Mouse (Mus musculus) intestine, embryonic 16.5 days (tissue): ENCODE measurements around the gene Ets1. TPM values are rescaled to one million over a fixed set of nuclear protein-coding genes. Genes with fewer than 3 reads are reported as not detected.

Experiments
- ATAC-seq: fragments of 200-750 bp; cut with Nextera tagmentation; 2 replicates; pipeline ENCODE4 v1.8.0; 2017; ENCODE audit warnings: moderate TSS enrichment, moderate library complexity
- H3K27ac ChIP-seq: fragments of 300-500 bp; sonication (generic); 2 replicates; pipeline ENCODE4 v1.5.1; 2014; ENCODE audit warnings: mild to moderate bottlenecking, low read length
- H3K27me3 ChIP-seq: fragments of 300-500 bp; sonication (generic); replicated peaks from 2 replicates; pipeline ENCODE4 v1.6.1; 2014; ENCODE audit warnings: low read length, control low read depth, mixed read lengths; ENCODE audit not compliant: control insufficient read depth, insufficient read depth
- H3K36me3 ChIP-seq: fragments of 300-500 bp; sonication (generic); 2 replicates; pipeline ENCODE4 v1.6.1; 2014; ENCODE audit warnings: low read length, control low read depth; ENCODE audit not compliant: control insufficient read depth, insufficient read depth
- H3K4me1 ChIP-seq: fragments of 300-500 bp; sonication (generic); 2 replicates; pipeline ENCODE4 v1.6.1; 2014; ENCODE audit warnings: low read length, control low read depth, mixed read lengths; ENCODE audit not compliant: control insufficient read depth, insufficient read depth
- H3K4me2 ChIP-seq: fragments of 300-500 bp; sonication (generic); 2 replicates; pipeline ENCODE4 v1.6.1; 2014; ENCODE audit warnings: low read depth, low read length, control low read depth
- H3K4me3 ChIP-seq: fragments of 300-500 bp; sonication (generic); 2 replicates; pipeline ENCODE4 v1.5.1; 2014; ENCODE audit warnings: mild to moderate bottlenecking, low read length
- H3K9ac ChIP-seq: fragments of 300-500 bp; sonication (generic); 2 replicates; pipeline ENCODE4 v1.6.1; 2014; ENCODE audit warnings: low read depth, low read length
- H3K9me3 ChIP-seq: fragments of 300-500 bp; sonication (generic); 2 replicates; pipeline ENCODE4 v1.6.1; 2016; ENCODE audit warnings: low read length, control low read depth; ENCODE audit not compliant: control insufficient read depth
- WGBS: fragments of 180-500 bp; shearing (Covaris S2); extraction: QIAGEN DNeasy Blood & Tissue Kit; methylation state at CpG from one replicate; pipeline ENCODE4 v1.1.7; 2014; 5-methylcytosine and 5-hydroxymethylcytosine counted together
- polyA plus RNA-seq: library from polyadenylated mRNA; unstranded; fragments of >200 nt; fragmentation: Nextera tagmentation; extraction: Ambion mirVana; gene quantifications from 2 replicates; pipeline ENCODE4 v1.2.1, GENCODE M21; 2015

The Ets1 gene
- polyA plus RNA-seq, 1 experiment from 2014 or later = 33.0 TPM

DNA sequence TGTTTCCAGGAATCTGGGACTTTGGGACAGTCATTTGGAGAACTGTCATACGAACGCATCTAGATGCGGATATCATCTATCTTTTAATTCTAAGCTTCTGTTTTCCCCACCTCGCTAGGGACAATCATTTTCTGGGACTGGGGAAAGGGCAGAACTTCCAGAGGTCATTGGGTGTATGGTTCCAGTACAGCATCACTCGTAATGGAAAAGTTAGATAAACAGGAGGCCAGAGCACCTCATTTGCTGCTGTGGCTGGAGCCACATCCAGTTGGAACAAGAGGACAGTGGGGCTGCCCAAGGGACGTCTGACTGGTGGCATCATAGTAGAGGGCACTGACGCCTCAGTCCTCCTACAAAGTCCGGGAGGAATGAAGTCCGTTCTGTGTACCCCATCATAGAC is 21.8 kb upstream of the Ets1 start:
- H3K27me3 ChIP-seq = no peaks in the 10 kb centered on the region
- no peak overlapping the region for H3K4me3 ChIP-seq
- H3K9me3 ChIP-seq = no peaks in the 10 kb centered on the region
- no peak for ATAC-seq
- H3K36me3 ChIP-seq = no peaks in the 10 kb centered on the region
- H3K4me1 ChIP-seq = 0 out of 2 replicates have a peak, but pooled peaks cover 4% of the 10 kb centered on the region
- WGBS = 90% methylated on average over 9 of the region's 9 CpGs
- H3K9ac ChIP-seq = no peak overlapping the region
- no peak overlapping the region for H3K4me2 ChIP-seq
- no peak overlapping the region for H3K27ac ChIP-seq

DNA sequence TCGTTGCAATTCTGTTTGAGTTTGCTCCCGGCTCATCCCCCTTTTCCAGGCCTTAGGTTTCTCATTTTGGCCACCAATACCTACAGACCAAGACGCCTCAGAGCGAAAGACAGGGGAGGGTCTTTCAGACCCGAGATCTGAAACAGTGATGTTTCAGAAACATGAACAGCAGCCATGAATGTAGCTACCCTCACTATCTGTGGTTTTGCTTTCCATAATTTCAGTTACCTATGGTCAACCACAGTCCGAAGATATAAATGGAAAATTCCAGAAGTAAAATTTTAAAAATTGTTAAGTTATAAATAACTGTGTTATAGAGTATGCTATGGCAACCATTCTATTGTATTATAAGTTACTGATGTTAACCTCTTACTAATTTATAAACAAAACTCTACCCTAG is 20.6 kb upstream of the Ets1 start:
- H3K27ac ChIP-seq = no peak overlapping the region
- 86% methylated on average over 6 of the region's 6 CpGs for WGBS
- no peak for ATAC-seq
- H3K4me1 ChIP-seq = 0 out of 2 replicates have a peak, but pooled peaks cover 4% of the 10 kb centered on the region
- H3K4me2 ChIP-seq = no peak overlapping the region
- H3K36me3 ChIP-seq = no peaks in the 10 kb centered on the region
- H3K9ac ChIP-seq = no peak overlapping the region
- H3K9me3 ChIP-seq = no peaks in the 10 kb centered on the region
- no peaks in the 10 kb centered on the region for H3K27me3 ChIP-seq
- no peak overlapping the region for H3K4me3 ChIP-seq

DNA sequence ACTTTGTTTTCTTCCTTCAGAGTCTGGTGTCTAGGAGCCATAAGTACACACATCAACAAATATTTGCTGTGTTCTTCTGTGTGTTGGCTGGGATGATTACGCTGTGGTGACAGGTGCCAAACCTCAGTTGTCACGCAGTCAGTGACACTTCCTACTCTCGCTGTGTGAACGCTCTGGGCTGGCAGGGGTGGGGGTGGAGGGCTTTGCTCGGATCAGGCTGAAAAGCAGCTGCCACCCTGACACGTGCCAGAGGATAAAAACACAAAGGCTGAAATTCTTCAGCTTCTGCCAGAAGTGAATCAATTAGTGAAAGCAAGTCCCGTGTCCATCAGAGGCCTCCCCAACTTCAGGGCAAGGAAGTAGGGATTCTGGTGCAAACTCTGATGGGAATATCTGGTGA is 20.0 kb upstream of the Ets1 start:
- H3K27ac ChIP-seq = no peak overlapping the region
- H3K27me3 ChIP-seq = no peaks in the 10 kb centered on the region
- H3K4me3 ChIP-seq = no peak overlapping the region
- H3K9me3 ChIP-seq = no peaks in the 10 kb centered on the region
- WGBS = 37% methylated on average over 7 of the region's 7 CpGs
- no peaks in the 10 kb centered on the region for H3K36me3 ChIP-seq
- no peak for ATAC-seq
- H3K9ac ChIP-seq = no peak overlapping the region
- no peak overlapping the region for H3K4me2 ChIP-seq
- H3K4me1 ChIP-seq = 0 out of 2 replicates have a peak, but pooled peaks cover 4% of the 10 kb centered on the region

DNA sequence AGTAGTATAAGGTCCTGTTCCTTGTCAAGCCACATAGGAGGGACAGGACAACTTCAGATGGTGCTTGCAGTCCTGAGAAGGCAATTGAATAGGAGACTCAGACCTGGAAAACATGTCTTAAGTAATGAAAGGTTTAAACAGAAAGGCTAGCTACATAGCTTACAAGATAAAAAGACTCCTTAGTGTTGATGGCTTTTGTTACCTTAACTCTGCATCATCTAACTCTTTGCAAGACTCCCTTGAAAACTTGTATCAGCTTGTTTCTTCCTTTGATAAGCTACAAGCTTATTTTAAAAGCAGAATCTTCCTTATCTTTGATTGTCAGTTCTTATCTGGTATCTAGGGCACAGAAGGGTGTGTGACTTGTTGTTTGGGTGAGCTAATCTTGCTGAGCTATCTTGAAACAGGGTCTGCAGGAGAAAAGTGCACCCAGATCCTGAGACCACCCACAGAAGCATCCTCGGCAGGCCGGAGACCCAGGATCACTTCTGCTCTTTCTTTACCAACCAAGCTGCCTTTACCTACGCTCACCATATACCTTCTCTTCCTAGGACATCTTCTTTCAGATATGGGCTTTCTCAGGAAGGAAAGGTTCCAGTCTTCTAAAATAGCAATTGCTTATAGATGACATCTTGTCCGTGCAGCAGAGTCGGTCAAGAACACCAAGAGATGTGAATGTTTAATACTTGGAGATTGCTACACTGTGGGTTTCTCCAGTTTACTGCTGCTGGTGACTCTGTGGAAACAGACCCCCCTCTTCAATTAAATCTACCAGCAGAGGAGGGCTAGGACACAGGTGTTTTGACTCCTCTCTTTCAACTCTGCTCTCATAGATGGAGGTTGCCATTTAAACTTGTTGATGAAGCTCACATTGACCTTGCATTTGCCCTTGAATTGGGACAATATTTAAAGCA is 19.2 kb upstream of the Ets1 start:
- no peak overlapping the region for H3K9ac ChIP-seq
- ATAC-seq = no peak
- no peaks in the 10 kb centered on the region for H3K27me3 ChIP-seq
- 76% methylated on average over 5 of the region's 5 CpGs for WGBS
- no peak overlapping the region for H3K4me2 ChIP-seq
- H3K9me3 ChIP-seq = no peaks in the 10 kb centered on the region
- no peaks in the 10 kb centered on the region for H3K36me3 ChIP-seq
- H3K4me1 ChIP-seq = 0 out of 2 replicates have a peak, but pooled peaks cover 4% of the 10 kb centered on the region
- no peak overlapping the region for H3K27ac ChIP-seq
- no peak overlapping the region for H3K4me3 ChIP-seq

DNA sequence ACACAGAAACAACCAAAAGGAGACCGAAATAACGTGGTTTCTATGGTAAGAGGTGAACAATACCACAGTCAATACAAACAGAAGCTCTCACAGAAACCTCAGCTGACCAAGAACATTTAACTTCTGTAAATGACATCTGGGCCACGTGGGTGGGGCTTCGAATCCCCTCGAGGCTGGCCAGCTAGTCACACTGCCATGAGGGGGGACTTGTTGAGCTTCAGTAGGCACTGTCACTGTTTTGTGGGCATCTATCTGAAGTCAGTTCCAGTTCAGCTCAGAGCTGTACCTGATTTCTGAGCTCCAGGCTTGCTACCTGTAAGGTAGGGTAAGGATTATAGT is 18.6 kb upstream of the Ets1 start:
- no peak overlapping the region for H3K27ac ChIP-seq
- no peak overlapping the region for H3K4me2 ChIP-seq
- no peak overlapping the region for H3K4me3 ChIP-seq
- H3K9ac ChIP-seq = no peak overlapping the region
- 0 out of 2 replicates have a peak, but pooled peaks cover 4% of the 10 kb centered on the region for H3K4me1 ChIP-seq
- H3K9me3 ChIP-seq = no peaks in the 10 kb centered on the region
- 60% methylated on average over 5 of the region's 5 CpGs for WGBS
- H3K36me3 ChIP-seq = no peaks in the 10 kb centered on the region
- ATAC-seq = no peak
- no peaks in the 10 kb centered on the region for H3K27me3 ChIP-seq

DNA sequence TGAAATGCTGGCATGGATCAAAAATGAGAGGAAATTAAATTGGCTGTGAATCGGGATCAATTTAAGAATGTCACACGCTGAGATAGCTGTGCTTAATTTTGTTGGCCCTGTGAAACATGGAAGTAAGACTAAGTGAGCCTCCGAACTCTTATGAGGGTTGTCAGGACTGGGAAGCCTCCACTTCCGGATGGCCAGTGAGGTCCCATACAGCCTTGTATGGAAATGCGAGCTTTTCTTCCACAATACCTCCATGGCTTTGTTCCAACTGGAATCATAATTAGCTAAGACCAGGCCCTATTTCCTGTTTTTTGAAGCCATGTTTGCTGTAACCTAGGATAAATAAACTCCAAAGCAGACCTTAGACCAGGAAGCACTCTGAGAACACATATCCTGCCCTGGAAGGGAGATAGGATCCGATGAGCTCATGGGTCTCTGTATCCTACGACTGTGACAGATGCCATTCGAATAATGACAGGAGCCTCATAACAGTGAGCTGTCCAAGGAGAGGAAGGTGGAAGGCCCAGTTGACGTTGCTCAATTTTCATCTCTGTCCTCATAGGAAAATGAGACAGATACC is 17.4 kb upstream of the Ets1 start:
- Histone ChIP-seq H3K27ac (no peak overlapping the region), H3K4me2 (no peak overlapping the region), H3K27me3 (no peaks in the 10 kb centered on the region), H3K4me3 (no peak overlapping the region), H3K4me1 (no peaks in the 10 kb centered on the region), H3K36me3 (no peaks in the 10 kb centered on the region), H3K9me3 (no peaks in the 10 kb centered on the region), H3K9ac (no peak overlapping the region)
- whole genome bisulfite sequencing = 85% methylated on average over 9 of the region's 9 CpGs
- ATAC-seq = no peak

DNA sequence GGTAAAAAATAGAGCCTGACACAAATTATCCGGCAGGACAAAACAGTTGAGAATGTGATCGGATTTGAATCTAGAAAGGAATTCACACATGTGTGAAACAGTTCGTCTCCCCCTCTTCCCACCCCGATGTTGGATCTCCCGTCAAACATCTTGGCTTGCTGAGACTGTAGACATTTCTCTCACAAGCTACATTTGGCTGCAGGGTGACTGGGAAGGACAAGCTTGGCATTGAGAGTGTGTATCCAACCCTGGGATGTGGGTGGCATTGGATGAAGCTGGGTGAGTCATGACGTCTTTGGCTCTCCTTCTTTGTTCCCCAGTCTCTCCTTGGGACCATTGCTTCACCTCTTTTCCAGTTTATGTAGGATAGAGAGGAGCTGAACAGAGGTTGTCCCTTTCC is 16.4 kb upstream of the Ets1 start:
- no peaks in the 10 kb centered on the region for H3K4me1 ChIP-seq
- ATAC-seq = no peak
- no peak overlapping the region for H3K4me2 ChIP-seq
- H3K9ac ChIP-seq = no peak overlapping the region
- H3K36me3 ChIP-seq = no peaks in the 10 kb centered on the region
- no peak overlapping the region for H3K27ac ChIP-seq
- no peaks in the 10 kb centered on the region for H3K9me3 ChIP-seq
- no peaks in the 10 kb centered on the region for H3K27me3 ChIP-seq
- WGBS = 90% methylated on average over 6 of the region's 6 CpGs
- H3K4me3 ChIP-seq = no peak overlapping the region

DNA sequence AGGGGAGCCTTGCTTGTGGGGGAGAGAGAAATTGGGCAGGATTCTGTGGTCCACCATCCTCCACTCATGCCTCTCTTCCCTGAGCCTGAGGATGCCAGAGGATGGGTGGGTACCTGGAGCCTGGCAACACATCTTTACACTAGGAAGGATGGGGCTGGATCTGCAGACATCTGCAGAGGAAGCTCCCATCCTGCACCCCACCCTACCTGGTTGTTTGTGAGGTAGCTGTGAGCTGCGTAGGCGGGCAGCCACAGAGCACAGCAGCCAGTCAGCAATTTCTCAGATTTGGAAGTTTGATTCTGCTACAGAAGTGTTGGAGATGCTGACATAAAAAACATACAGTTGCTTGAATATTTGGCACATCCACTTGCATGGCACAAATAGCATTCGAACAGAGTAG is 15.6 kb upstream of the Ets1 start:
- Histone ChIP-seq H3K4me1 (no peaks in the 10 kb centered on the region), H3K36me3 (no peaks in the 10 kb centered on the region), H3K4me2 (no peak overlapping the region), H3K9ac (no peak overlapping the region), H3K27ac (no peak overlapping the region), H3K4me3 (no peak overlapping the region), H3K9me3 (no peaks in the 10 kb centered on the region), H3K27me3 (no peaks in the 10 kb centered on the region)
- no peak for ATAC-seq
- WGBS = 90% methylated on average over 3 of the region's 3 CpGs

DNA sequence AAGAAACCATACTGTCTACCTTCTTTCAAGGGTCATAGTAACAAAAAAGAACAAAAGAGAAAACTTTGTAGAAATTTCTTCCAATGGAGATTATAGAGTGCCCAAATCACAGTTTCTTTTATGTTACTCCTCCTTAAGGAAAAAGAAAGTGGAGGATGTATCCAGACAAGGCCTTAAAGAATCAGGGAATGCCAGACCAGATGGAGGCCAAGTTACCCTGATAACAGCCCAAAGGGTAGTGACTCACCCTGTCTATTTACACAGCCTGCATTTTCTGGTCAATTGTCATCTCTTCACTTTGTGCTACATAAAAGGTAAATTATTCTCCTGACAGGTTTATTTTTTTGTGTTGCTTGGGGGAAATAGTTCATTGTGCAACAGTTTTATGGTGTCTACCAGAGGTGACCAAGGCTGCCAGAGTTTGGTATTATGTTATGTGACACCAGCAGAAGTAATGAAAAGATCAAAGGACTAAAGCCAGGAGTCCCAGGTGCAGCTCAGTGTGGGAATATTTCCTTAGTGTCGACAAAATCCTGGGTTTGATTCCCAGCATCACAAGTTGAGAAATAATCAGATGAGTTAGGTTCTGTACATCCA is 6.5 kb upstream of the Ets1 start:
- H3K27ac ChIP-seq = no peak overlapping the region
- no peak overlapping the region for H3K4me2 ChIP-seq
- no peak overlapping the region for H3K4me3 ChIP-seq
- no peaks in the 10 kb centered on the region for H3K27me3 ChIP-seq
- peak; percentile 44; the same call in 1 of the 2 replicates for ATAC-seq
- no peaks in the 10 kb centered on the region for H3K4me1 ChIP-seq
- 68% methylated on average over 1 of the region's 1 CpGs for WGBS
- H3K9ac ChIP-seq = no peak overlapping the region
- H3K36me3 ChIP-seq = no peaks in the 10 kb centered on the region
- no peaks in the 10 kb centered on the region for H3K9me3 ChIP-seq
